Mouse (Mus musculus) spleen, postnatal 14 days (tissue): ENCODE results near the gene Gucy1b2.

Experiments
- DNase-seq, 2 experiments: peaks; one replicate each; pipeline ENCODE4 v3.0.0; 2021 to 2022; ENCODE audit warnings: low spot score in 2 of 2

Gene Gucy1b2

GRCm38 (mm10) chr14:62374001-62374400 lies 82.1 kb downstream of the Gucy1b2 start:
- DNase-seq = no peak

GRCm38 (mm10) chr14:62370819-62371218 lies 85.3 kb downstream of the Gucy1b2 start:
- no peak for DNase-seq

GRCm38 (mm10) chr14:62363774-62364173 lies 92.3 kb downstream of the Gucy1b2 start:
- DNase-seq = no peak

GRCm38 (mm10) chr14:62361263-62361980 lies 94.7 kb downstream of the Gucy1b2 start:
- no peak for DNase-seq

- DNase-seq = no peak
These were observed 100.9 kb downstream of the Gucy1b2 start for GRCm38 (mm10) chr14:62355201-62355600.

GRCm38 (mm10) chr14:62353793-62354192 lies 102.3 kb downstream of the Gucy1b2 start:
- DNase-seq = no peak

GRCm38 (mm10) chr14:62353372-62353771 lies 102.7 kb downstream of the Gucy1b2 start:
- DNase-seq = no peak

- DNase-seq = no peak
These were observed 105.2 kb downstream of the Gucy1b2 start for GRCm38 (mm10) chr14:62350890-62351289.

- DNase-seq = no peak
These were observed 105.9 kb downstream of the Gucy1b2 start for GRCm38 (mm10) chr14:62350186-62350585.

- no peak for DNase-seq
These were observed 106.3 kb downstream of the Gucy1b2 start for GRCm38 (mm10) chr14:62349786-62350185.

GRCm38 (mm10) chr14:62347103-62347502 lies 109.0 kb downstream of the Gucy1b2 start:
- DNase-seq = no peak

- DNase-seq = no peak
These were observed 109.5 kb downstream of the Gucy1b2 start for GRCm38 (mm10) chr14:62346570-62346969.
